In the genomic region with DNA sequence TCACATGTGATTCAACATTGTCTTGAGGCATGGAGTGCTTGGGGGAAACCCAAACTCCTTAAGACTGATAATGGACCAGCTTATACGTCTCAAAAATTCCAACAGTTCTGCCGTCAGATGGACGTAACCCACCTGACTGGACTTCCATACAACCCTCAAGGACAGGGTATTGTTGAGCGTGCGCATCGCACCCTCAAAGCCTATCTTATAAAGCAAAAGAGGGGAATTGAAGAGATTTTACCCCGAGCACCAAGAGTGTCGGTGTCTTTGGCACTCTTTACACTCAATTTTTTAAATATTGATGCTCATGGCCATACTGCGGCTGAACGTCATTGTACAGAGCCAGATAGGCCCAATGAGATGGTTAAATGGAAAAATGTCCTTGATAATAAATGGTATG, we compare ENCODE assay signal across 19 mouse cellular contexts. TPM values are rescaled to one million over a fixed set of nuclear protein-coding genes. Genes with fewer than 3 reads are reported as not detected.
DNase-seq lines count a peak whose midpoint lies in the region; TF ChIP-seq lines count a peak whose summit lies in the region.
"Not testable (repeated sequence)": the region's sequence is repeated elsewhere in the genome, so short reads cannot be mapped to it uniquely, and the experiment has no call there.
"Had no signal": no experiment of that assay in that cellular context is flagged by ENCODE, and none has a peak within 500 bp of the region (broad histone marks: within the 10 kb centered on the region; RNA-seq: fewer than 3 reads in every experiment).

No protein-coding gene starts in this region.

- DNase-seq in CD8-positive naive resting alpha-beta T cell, adult 2 months (ENCODE audit: low read depth in 2 of 2, low spot score in 2 of 2) = peak; percentile 18
- peak; percentile 3 to 7 for DNase-seq in cerebellum, adult 2 months
- peak; percentile 1 to 12 for DNase-seq in frontal cortex, postnatal 36 days (ENCODE audit: low spot score in 2 of 2)
- peak; percentile 3 to 4 for DNase-seq in heart, postnatal 14 days
- DNase-seq in layer of hippocampus, adult 9-10 months (ENCODE audit: low spot score) = peak; percentile 1
- DNase-seq in left cerebral cortex, postnatal 14 days (ENCODE audit: low spot score in 2 of 2) = peak; percentile 12 to 15
- peak; percentile 5 to 22 for DNase-seq in monocyte, adult 2 months (ENCODE audit: low read depth in 1 of 2, low spot score in 2 of 2)
- DNase-seq in urinary bladder, adult 2 months (ENCODE audit: low spot score) = peak; percentile 23

- H3K4me3 ChIP-seq in cerebellum, adult 2 months (replicated peaks; ENCODE audit: insufficient read depth, low read depth, low read length) = not testable (repeated sequence)

- 97% methylated on average over 7 of the region's 10 CpGs for WGBS in cerebellum, adult 2 months

- intact Hi-C loops in heart, postnatal 14 days (cut with DNase I); left cerebral cortex, postnatal 14 days (cut with DNase I): not testable (repeated sequence)

- not testable (repeated sequence) for H3K4me1 ChIP-seq in cerebellum, adult 2 months (ENCODE audit: control insufficient read depth, insufficient read depth, low read length)

- not testable (repeated sequence) for TF ChIP-seq CTCF in cerebellum, adult 2 months (IDR thresholded peaks at IDR 0.05; ENCODE audit: borderline replicate concordance, insufficient read depth, low read depth, low read length)

- not testable (repeated sequence) for TF ChIP-seq POLR2A in cerebellum, adult 2 months (IDR thresholded peaks at IDR 0.05; ENCODE audit: borderline replicate concordance, insufficient read depth, low read length)

- not testable (repeated sequence) for H3K27me3 ChIP-seq in cerebellum, adult 2 months (ENCODE audit: control insufficient read depth, insufficient read depth, low read length)

- not testable (repeated sequence) for H3K27ac ChIP-seq in cerebellum, adult 2 months (ENCODE audit: insufficient read depth, low read length)

RNA-seq across cellular contexts. Expression of a gene that starts 54.2 kb away (rescaled TPM):
- polyA plus RNA-seq in cerebellum, adult 2 months (2012; rRNA removed) = 0.03 TPM in 1 of 2 replicates, not detected in the other
- under 1 TPM in 1 of 2 experiments, not detected in 1; 0.73 TPM for total RNA-seq in heart, postnatal 14 days (2021)
- total RNA-seq in left cerebral cortex, postnatal 14 days (2021) = not detected
- polyA plus RNA-seq in urinary bladder, adult 2 months (2012; rRNA removed) = not detected in 2 replicates
- total RNA-seq: granulocyte monocyte progenitor cell, adult 5-6 weeks; layer of hippocampus, adult 2 months; megakaryocyte-erythroid progenitor cell, adult 5-6 weeks had no signal
- polyA plus RNA-seq: forebrain, embryonic 11.5 days; intestine, embryonic 16.5 days; limb, embryonic 11.5 days; liver, embryonic 12.5 days; lung, embryonic 16.5 days; midbrain, embryonic 16.5 days; neural tube, embryonic 11.5 days; stomach, embryonic 16.5 days had no signal
